Mouse (Mus musculus) embryonic stem cell, embryonic (primary cell): ENCODE measurements around the gene Sipa1.

Source experiments
- CTCF ChIA-PET, 4 experiments: fragments of 300-600 bp in 2 of 4; fragments of 350-600 bp in 2 of 4; sonication (Branson Sonifier 250); formaldehyde crosslinking; loops; one replicate each; lab custom pipeline; 2022; ENCODE audit warnings: inconsistent platforms in 2 of 4; lab: Charles Lee
- POLR2A ChIA-PET, 4 experiments: fragments of 300-600 bp in 2 of 4; fragments of 350-600 bp in 2 of 4; sonication (Branson Sonifier 250); formaldehyde crosslinking; loops; one replicate each; lab custom pipeline; 2022; ENCODE audit warnings: antibody characterized with exemption in 4 of 4, inconsistent platforms in 1 of 4; lab: Charles Lee

Gene Sipa1

GRCm38 (mm10) chr19:5664669-5665257 lies 1.3 kb upstream of the Sipa1 start:
- ChIA-PET POLR2A (interaction anchor here in 2 of 4 experiments (0.9 to 9.6 kb wide), 12 partner anchors 10 to 274 kb away, joined by 3 to 99 read pairs (median 8); partner anchors contain the start of genes Map3k11 (in 1 of the 2), Mus81 (in 1 of the 2), Pcnx3 (in 1 of the 2) and Rnaseh2c (in 1 of the 2)), CTCF (interaction anchor here in 2 of 4 experiments (0.8 to 2.4 kb wide), 3 partner anchors 46 to 122 kb away, joined by 3 to 7 read pairs (median 6); no protein-coding TSS in a partner anchor)

GRCm38 (mm10) chr19:5662310-5662709 lies 1.2 kb downstream of the Sipa1 start:
- CTCF ChIA-PET: interaction anchor here in 3 of 4 experiments (0.8 to 2.4 kb wide), 9 partner anchors 10 to 133 kb away, joined by 3 to 11 read pairs (median 5); partner anchors contain the start of gene Ap5b1 (in 2 of the 3)
- POLR2A ChIA-PET: interaction anchor here (0.6 to 9.6 kb wide), 21 partner anchors 8 to 262 kb away, joined by 3 to 99 read pairs (median 5); partner anchors contain the start of genes Cdc42ep2 (in 1 of the 4), Map3k11 (in 1 of the 4), Pcnx3 (in 1 of the 4) and Rela (in 1 of the 4)

- ChIA-PET POLR2A (interaction anchor here in 2 of 4 experiments (0.7 to 9.6 kb wide), 15 partner anchors 9 to 233 kb away, joined by 3 to 99 read pairs (median 4); partner anchors contain the start of genes Kat5 (in 1 of the 2), Map3k11 (in 1 of the 2), Pcnx3 (in 1 of the 2) and Rela (in 1 of the 2)), CTCF (interaction anchor here in 2 of 4 experiments (0.5 to 1.6 kb wide), 7 partner anchors 20 to 273 kb away, joined by 3 to 4 read pairs (median 3); no protein-coding TSS in a partner anchor)
These were observed 2.4 kb downstream of the Sipa1 start for GRCm38 (mm10) chr19:5660942-5661751.

GRCm38 (mm10) chr19:5654720-5655298 lies 8.7 kb downstream of the Sipa1 start:
- POLR2A ChIA-PET: interaction anchor here (0.7 to 10.2 kb wide), 29 partner anchors 7 to 270 kb away, joined by 3 to 99 read pairs (median 4); partner anchors contain the start of genes Pcnx3 (in 3 of the 4), Map3k11 (in 2 of the 4), Sipa1 (in 2 of the 4) and Cdc42ep2 (in 1 of the 4)
- CTCF ChIA-PET: interaction anchor here in 3 of 4 experiments (0.5 to 1.3 kb wide), 4 partner anchors 9 to 1540 kb away, joined by 3 read pairs; partner anchors contain the start of genes Mus81 (in 1 of the 3) and Sipa1 (in 1 of the 3)

- ChIA-PET POLR2A (interaction anchor here (0.6 to 10.2 kb wide), 38 partner anchors 7 to 431 kb away, joined by 3 to 99 read pairs (median 4); partner anchors contain the start of genes Map3k11 (in 2 of the 4), Mus81 (in 2 of the 4), Pcnx3 (in 2 of the 4) and Sipa1 (in 2 of the 4)), CTCF (interaction anchor here in 3 of 4 experiments (0.6 to 1.3 kb wide), 8 partner anchors 9 to 936 kb away, joined by 3 to 7 read pairs (median 4); partner anchors contain the start of genes Mus81 (in 1 of the 3) and Sipa1 (in 1 of the 3))
These were observed 9.4 kb downstream of the Sipa1 start for GRCm38 (mm10) chr19:5653969-5654719.

- POLR2A ChIA-PET: interaction anchor here in 3 of 4 experiments (0.5 to 10.2 kb wide), 11 partner anchors 9 to 223 kb away, joined by 3 to 99 read pairs (median 4); partner anchors contain the start of genes Ehbp1l1 (in 1 of the 3), Frmd8 (in 1 of the 3), Map3k11 (in 1 of the 3) and Pcnx3 (in 1 of the 3)
These were observed 10.9 kb downstream of the Sipa1 start for GRCm38 (mm10) chr19:5652570-5652969.

GRCm38 (mm10) chr19:5651502-5652274 lies 11.8 kb downstream of the Sipa1 start:
- ChIA-PET POLR2A (interaction anchor here in 2 of 4 experiments (0.6 to 10.2 kb wide), 8 partner anchors 8 to 241 kb away, joined by 3 to 99 read pairs (median 4); partner anchors contain the start of genes Kat5 (in 1 of the 2), Map3k11 (in 1 of the 2), Pcnx3 (in 1 of the 2) and Sipa1 (in 1 of the 2)), CTCF (interaction anchor here in 2 of 4 experiments (0.6 to 1.0 kb wide), 2 partner anchors 29 to 108 kb away, joined by 3 to 4 read pairs; no protein-coding TSS in a partner anchor)

More at GRCm38 (mm10) chr19:5652570-5652969, 10.9 kb downstream of the Sipa1 start:
- CTCF ChIA-PET: interaction anchor here in 3 of 4 experiments (0.6 to 1.0 kb wide), 4 partner anchors 10 to 1353 kb away, joined by 3 to 11 read pairs (median 4); no protein-coding TSS in a partner anchor

- ChIA-PET POLR2A (interaction anchor here (0.6 to 10.2 kb wide), 49 partner anchors 8 to 567 kb away, joined by 3 to 99 read pairs (median 5); partner anchors contain the start of genes Sipa1 (in 4 of the 4), Rela (in 3 of the 4), Kat5 (in 2 of the 4) and Map3k11 (in 2 of the 4)), CTCF (interaction anchor here in 3 of 4 experiments (0.7 to 2.3 kb wide), 10 partner anchors 43 to 612 kb away, joined by 3 to 7 read pairs (median 4); partner anchors contain the start of genes Ap5b1 (in 1 of the 3) and Ehbp1l1 (in 1 of the 3))
These were observed 14.2 kb downstream of the Sipa1 start for GRCm38 (mm10) chr19:5649298-5649741.

- CTCF ChIA-PET: interaction anchor here (0.5 to 2.9 kb wide), 16 partner anchors 15 to 612 kb away, joined by 3 to 11 read pairs (median 3); partner anchors contain the start of genes Ap5b1 (in 2 of the 4), Ehbp1l1 (in 1 of the 4), Sipa1 (in 1 of the 4) and Snx32 (in 1 of the 4)
- POLR2A ChIA-PET: interaction anchor here (0.6 to 10.2 kb wide), 70 partner anchors 8 to 566 kb away, joined by 3 to 99 read pairs (median 4); partner anchors contain the start of genes Rela (in 4 of the 4), Sipa1 (in 4 of the 4), Map3k11 (in 3 of the 4) and Pcnx3 (in 3 of the 4)
These were observed 14.9 kb downstream of the Sipa1 start for GRCm38 (mm10) chr19:5648401-5649297.

- ChIA-PET CTCF (interaction anchor here in 3 of 4 experiments (0.5 to 2.9 kb wide), 8 partner anchors 16 to 123 kb away, joined by 3 to 11 read pairs (median 3); partner anchors contain the start of genes Ap5b1 (in 2 of the 3), Ehbp1l1 (in 1 of the 3), Scyl1 (in 1 of the 3) and Sipa1 (in 1 of the 3)), POLR2A (interaction anchor here (0.5 to 10.2 kb wide), 37 partner anchors 7 to 865 kb away, joined by 3 to 99 read pairs (median 5); partner anchors contain the start of genes Rela (in 3 of the 4), Sipa1 (in 3 of the 4), Cfl1 (in 2 of the 4) and Mus81 (in 2 of the 4))
These were observed 15.7 kb downstream of the Sipa1 start for GRCm38 (mm10) chr19:5647791-5648190.

- ChIA-PET CTCF (interaction anchor here in 3 of 4 experiments (0.6 to 2.9 kb wide), 3 partner anchors 12 to 456 kb away, joined by 3 to 11 read pairs (median 4); partner anchors contain the start of gene Ap5b1 (in 1 of the 3)), POLR2A (interaction anchor here in 2 of 4 experiments (1.2 to 10.2 kb wide), 9 partner anchors 8 to 183 kb away, joined by 3 to 99 read pairs (median 6); partner anchors contain the start of genes Sipa1 (in 2 of the 2), Fam89b (in 1 of the 2), Rela (in 1 of the 2) and Rnaseh2c (in 1 of the 2))
These were observed 16.7 kb downstream of the Sipa1 start for GRCm38 (mm10) chr19:5646731-5647330.

GRCm38 (mm10) chr19:5645280-5645679 lies 18.2 kb downstream of the Sipa1 start:
- ChIA-PET CTCF (no interaction called here), POLR2A (interaction anchor here in 2 of 4 experiments (0.5 to 4.6 kb wide), 4 partner anchors 10 to 181 kb away, joined by 3 to 27 read pairs (median 4); partner anchors contain the start of gene Sipa1 (in 1 of the 2))
